Mouse (Mus musculus) right cerebral cortex, postnatal 25 days (tissue): ENCODE measurements at regions not wholly inside any gene's neighbourhood (a gene's known extent, or its start where the extent isn't known, plus 50 kb on each side); places are given as distances from the start of the nearest gene placed in this dataset.

ENCODE experiments used
- DNase-seq: peaks from one replicate; pipeline ENCODE4 v3.0.0; 2022

DNA sequence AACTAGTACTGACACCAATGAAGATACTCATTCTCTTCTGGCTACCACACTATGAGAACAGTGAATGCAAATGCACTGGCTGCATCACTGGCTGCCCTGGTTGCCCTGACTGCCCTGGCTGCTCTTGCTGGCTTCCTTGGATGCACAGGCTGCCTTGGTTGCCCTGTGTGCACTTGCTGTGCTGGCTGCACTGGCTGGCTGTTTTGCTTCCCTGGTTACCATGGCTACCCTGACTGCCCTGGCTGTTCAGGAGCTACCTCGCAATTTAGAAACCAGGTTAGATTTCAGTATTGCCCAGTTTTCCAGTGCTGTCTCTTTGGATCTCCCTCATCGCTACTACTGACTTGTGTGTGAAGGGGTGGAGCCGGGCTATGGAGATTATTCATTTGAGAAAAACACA lies 175.7 kb downstream of the Fat4 start:
- no peak for DNase-seq

DNA sequence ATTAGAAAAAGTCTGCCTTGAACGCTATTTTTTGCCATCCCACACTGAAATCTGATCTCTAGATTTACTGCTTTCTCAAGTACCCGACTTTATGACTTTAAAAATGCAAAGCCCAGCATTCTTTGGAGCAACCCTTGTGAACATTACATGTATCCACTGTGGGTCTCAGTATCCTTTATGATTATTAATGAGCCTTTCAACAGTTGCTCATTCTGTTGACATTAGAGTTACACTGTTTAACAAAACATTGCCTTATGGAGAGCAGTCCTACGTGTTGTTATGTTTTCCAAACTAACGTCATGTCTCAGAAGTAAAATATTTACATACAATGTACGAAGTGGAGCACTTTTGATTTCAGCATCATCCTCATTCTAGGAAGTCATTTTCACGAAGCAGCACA lies 178.7 kb downstream of the Fat4 start:
- DNase-seq = no peak

DNA sequence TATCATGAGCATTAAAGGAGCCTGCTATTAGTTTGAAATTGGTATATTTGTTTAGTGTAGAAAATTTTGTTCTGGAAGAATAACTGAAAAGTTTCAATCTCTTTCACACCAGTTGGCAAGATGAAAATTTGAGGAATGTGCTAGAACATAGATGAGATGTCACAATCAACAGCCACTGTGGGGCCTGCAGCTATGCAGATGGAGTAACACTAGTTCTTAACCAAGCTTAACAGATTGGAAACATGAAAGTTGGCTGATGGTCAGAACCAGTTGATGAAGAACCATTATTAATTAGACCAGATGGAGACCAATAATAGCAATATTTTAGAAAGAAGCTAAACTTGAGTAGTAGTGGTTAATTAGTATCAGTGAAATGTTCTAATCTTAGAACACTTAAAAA lies 182.3 kb downstream of the Fat4 start:
- no peak for DNase-seq

DNA sequence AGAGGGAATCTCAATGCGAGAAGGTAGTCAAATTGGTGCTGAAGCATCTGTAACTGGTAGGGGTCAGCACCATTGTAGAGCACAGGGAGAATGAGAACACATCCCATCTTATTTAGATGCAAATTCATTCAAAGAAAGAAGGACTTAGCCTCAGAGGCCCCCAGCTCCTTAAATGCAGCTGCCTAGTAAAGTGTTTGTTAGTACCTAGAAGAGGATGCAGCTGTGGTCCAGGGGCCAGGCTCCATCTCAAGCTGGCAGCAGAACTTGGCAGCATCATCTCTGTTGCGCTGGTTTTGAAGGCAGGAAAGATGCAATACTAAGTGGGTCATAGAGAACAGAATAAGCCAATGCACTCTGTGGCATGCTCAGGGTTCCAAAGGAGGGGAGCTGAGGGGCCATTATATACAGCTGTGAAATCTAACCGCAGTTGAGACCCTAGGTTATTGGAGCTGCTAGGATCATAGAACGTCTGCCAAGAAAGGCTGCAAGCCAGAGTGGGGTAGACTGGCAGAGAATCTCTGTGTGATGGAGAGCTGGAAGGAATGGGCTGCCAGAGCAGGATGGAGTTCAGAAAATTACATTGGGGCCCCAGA lies 196.0 kb downstream of the Fat4 start:
- no peak for DNase-seq

DNA sequence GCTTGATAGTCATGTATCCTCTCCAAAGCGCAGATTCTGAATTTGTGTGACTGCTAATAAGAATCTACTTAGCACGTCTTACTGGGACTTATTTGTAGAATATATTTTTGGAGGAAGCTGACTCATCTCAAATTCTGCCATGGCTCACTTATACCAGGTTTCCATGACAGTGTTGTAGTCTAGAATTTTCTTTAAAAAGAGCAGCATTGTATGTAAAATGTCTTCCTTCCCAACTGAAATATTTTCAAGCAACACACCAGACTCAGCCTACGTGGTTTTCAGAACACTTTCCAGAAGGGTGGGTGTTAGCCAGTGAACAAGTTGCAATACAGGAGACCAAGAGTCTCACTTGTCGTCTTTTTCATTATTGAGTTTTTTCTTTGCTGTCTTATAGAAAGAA lies 202.2 kb downstream of the Fat4 start:
- no peak for DNase-seq

DNA sequence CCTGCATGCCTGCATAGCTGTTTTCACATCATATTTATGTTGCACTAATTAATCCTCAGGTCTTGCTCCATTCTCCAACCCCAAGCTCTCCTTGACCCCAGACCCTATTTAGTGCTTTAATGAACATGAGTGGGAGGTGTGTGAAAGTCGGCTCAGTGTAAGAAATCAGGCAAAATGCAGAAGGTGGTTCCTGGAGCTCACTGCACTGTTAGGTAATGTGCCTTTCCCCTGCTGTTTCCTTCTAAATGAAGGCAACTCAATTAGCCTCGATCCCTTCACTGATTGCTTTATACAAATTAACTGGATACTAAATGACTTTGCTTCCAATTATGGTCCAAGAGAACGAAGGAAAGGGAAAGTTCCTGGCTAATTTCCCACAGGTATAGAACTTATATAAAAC lies 215.6 kb downstream of the Fat4 start:
- no peak for DNase-seq

DNA sequence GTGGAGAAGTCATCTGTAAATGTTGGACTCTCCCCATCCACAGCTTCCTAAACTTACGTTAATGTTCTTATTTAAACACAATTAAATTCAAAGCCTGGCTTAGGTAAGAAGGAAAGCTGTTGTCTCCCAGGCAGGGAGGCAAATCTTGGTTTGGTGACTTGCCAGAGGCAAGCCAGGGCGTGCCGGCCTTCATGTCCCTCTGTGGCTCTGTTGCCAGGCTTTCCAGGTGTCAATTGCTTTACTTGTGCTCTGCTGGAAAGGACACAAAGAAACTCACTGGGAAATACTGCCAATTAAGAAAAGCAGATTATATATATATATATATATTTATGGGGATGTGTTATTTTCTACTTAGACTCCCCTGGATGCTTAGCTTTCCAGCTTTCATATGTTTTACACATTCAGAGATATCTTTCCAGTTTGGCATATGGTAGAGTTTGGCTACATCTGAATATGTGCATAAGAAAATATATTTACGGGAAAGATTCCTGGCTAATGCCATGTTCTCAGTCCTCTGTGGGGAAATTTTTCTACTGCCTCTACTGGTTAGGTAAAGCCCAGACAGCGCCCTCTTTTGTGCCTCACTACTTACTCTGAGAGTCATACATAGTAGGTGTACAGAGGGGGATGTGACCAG lies 223.1 kb downstream of the Fat4 start:
- DNase-seq = peak; percentile 11

DNA sequence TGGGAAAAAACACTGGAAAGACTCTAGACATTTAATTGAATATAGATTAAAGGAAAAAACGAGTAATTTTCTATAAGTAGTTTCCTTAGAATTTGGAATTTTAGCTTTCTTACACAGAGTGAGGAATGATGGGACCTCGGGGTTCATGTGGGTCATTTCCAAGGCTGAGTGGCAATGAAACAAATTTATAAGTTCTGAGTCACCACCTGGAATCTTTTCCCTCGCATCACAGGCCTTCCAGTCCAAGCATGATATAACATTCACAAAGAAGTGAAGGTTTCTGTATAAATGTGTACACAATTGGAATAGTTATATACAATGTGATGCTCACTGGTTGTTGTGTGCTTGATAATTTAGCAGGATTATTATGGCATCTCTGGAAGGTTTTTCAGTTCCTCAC lies 227.3 kb downstream of the Fat4 start:
- no peak for DNase-seq

DNA sequence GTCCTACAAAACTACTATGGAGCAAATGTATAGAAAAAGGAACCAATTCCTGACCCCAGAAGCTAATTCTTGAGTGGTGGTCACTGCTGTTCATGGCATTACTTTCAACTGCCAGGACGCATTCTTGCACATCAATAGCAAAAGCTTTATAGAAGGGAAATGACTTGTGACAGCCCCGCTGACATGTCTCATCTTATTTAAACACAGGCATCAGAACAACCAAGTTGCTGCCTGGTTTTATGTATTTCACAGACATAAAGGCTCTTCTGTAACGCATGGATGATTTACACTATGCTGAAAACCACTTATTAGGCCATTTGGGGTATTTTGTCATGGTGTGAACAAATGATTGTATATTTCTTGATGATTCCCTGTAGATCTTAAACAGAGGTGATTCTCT lies 228.1 kb downstream of the Fat4 start:
- no peak for DNase-seq

DNA sequence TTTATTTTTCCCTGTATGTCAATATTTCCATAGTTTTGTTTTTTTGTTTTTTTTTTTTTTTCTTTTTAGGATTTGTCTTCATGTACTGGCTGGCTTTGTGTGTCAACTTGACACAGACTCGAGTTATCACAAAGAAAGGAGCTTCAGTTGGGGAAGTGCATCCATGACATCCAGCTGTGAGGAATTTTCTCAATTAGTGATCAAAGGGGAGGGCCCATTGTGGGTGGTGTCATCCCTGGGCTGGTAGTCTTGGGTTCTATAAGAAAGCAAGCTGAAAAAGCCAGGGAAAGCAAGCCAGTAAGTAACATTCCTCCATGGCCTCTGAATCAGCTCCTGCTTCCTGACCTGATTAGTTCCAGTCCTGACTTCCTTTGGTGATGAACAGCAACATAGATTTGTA lies 228.7 kb downstream of the Fat4 start:
- no peak for DNase-seq

DNA sequence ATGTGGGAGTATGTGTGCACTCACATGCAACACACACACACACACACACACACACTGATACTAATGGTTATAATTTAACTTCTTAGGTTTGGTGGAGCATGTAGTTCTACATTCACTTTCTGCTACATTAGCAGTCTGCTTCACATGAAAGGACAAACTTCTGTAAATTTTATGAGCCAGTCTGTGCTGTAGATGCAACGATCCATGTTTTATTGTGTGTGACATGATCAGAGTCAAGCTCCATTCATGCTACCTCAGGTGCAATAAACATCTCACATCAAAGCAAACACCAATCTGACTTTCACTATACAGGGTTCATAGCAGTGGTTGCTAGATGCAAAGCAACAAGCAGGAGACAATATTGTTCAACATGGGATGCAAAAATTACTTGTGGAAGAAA lies 235.5 kb downstream of the Fat4 start:
- DNase-seq = no peak

DNA sequence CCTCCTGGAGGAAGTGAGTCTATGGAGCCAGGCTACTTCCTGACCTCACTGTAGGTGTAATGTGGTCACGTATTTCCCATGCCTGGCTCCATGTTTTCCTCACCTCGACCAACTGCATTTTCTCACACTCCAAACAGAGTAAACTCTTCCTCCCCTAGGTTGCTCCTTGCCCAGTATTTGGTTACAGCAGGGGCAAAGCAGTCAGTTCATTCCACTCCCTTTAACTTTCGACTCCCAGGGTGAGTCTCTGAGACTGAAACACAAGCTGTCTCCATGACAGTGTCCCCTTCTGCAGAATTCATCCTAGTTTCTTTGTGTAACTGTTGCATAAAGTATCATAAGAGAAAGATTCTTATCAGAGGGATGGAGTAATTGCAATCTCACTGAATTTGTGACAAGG lies 243.8 kb downstream of the Fat4 start:
- DNase-seq = no peak

DNA sequence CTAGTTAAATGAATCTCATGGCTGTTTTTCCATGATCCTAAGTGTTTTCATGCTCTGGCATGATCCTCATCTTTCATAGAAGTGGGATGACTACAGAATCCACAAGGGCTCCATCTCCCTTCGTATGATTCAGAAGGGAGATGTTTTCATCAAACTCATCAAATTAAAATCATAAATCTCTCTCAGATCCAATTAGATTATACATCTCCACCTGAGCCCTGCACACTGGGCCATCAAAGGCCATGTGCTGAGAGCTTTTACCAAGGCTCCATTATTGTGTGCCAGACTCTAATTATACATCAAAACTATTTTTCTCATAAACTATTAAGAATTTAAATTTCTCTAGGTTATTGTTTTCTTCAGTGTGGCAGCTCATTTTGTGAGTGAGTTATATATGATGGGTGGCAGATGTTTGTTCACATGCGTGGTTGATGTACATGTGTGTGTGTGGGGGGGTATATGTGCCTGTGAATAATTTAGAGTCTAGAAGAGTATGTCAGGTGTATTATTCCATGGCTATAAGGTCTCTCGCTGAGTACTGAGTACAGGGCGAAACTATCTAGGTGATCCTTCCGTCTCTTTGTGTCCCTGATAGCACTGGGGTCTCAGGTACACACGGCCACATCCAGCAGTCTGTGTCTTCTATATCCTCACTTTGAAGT lies 278.4 kb downstream of the Fat4 start:
- no peak for DNase-seq

DNA sequence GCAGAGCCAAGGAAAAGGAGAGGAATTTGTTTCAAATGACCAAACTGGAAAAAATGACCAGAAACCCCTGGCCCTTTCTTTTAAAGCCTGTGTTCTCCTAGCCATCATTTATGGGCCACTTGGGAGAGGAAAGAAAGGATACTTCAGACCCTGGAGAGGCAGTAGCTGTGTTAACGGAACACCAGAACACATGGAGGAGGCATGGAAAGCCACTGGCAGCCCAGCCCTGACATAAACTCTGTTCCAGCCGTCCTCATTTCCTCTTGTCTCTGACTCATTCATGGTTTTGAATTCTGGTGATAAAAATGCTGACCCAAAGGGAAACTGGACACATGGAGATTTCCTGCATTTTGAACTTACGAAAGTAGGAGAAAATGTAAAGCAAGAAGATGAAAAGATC lies 295.9 kb downstream of the Fat4 start:
- DNase-seq = no peak

DNA sequence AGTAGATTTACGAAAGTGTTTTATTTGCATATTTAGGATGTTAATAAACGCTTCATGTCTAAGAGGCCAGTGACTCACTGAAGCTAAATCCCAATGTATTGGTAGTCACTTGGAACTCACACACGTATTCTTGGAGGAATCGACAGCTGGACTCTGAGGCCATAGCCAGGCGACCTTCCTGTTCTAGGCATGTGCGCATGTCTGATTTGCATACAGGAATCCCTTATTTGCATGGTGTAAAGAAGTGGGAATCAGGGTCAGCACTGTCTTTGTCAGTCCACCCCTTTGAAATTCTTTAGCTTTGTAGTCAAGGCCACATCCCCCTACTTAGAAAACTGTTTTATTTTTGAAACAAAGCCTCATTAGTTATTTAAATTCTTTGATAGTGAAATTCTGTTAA lies 308.4 kb downstream of the Fat4 start:
- no peak for DNase-seq

DNA sequence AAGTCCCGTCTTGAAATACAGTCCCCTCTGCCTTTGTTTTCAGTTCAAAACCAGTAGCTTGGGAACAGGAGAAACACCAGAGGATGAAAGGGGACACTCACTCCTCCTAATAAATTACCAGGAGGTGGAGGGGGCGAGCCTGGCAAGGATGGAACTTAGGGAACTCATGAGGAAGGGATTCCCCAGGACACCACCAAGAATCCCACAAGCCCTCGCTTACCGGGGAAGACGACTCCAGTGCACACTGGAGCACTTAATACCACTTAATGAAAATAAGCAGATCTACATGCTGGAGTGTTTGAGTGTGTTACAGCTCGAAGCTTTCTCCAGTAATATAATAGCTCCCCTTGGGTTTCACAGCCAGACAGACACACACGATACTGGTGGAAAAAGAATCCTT lies 315.9 kb downstream of the Fat4 start:
- no peak for DNase-seq

DNA sequence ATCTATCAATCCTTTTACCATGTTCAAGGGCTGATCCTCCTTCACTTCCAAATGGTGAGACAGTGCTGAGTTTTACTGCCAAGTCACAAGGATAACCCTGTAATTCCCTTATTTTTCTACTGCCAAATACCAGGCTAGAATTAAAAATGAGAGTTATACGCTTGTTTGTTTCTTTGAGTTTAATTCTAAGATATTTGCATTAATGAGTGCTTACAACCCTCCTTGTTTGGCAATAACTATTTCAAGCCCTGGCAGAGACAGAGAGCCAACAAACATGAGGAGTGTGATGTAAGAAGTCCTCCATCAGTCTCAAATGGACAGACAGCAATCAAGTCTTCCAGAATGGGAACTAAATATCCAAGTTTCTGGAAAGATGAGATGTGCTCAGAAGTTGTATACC lies 321.9 kb downstream of the Fat4 start:
- DNase-seq = no peak

DNA sequence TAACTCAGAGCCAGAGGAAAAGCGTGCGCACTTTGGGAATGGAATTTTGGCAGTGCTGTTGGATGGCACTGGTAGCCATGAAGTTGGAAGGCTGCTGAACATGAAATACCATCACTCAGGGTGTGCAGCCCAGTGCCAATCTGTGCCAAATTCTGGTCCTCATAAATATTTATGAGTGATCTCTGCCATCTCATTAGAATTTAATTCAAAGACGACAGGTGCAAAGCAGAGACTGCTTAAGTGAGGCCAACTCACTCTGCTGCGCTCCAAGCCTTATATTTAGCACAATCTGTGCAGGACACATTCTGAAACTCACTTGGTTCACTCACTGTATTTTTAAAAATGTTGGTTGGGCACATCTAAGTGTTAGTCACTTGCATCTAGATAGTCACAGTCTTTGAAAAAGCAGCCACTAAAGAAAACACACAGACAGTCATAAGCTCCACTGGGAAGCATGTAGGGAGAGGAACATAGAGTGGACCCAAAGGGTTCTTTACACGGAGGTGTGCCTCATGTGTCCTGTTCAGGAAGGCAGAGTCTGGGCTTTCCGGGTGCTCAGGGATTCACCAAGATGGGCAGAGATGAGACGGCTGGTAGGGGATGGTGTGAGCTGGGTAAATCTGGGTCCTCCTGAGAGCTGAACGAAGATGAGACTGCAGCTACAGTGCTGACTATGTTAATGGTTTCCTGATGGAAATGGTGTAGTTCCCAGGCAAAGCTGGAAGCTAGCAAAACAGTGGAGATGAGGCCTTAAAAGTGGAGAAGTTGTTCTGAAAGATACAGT lies 322.8 kb downstream of the Fat4 start:
- peak; percentile 21 for DNase-seq

DNA sequence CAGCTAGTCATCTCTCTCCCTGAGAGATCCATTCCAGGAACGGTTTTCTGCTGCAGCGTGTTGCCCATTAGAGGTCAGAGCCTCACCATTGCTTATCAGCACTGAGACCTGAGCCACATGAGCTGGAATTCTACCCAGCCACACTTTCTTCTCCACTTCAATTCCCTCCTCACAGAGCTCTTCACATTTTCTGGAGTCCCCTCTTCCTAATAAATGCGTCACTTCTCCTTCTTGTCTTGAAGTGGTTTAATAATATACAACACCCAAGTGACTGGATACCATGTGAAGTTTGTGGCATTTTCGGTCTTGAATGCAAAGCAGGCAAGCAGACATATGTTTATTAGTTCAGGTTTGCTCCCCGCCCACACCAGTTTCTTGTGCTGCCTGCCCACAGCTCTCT lies 324.9 kb downstream of the Fat4 start:
- DNase-seq = no peak

DNA sequence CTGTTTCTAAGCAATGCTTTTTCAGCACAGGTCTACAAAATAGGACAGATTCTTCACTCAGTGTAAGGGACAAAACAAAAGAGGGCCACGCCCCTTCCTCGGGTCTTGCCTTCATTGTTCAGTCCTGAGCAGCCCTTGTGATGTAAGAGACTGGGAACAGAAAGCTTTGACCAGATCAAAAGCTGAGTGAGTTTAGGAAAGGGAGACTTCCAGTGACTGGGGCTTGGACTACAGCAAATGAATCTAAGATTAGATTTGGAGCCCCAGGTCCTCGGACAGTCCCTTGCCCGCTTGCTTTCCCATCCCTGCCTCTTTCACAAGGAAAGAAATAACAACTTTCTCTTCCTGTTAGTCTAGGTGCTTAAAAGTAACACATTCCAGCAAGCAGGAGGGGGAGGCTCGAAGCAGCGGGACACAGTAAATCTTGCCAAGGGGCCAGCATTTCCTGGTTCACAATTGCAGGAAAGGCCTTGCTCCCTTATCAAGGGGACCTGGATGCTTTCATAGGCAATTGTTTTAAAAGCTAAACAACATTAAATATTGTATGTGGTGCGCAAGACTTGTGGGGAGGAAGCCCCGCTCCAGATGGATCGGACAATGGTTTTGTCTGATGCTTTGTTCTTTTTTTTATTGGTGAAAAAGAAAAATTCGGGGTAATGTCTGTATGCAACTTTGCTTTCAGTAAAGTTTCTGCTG lies 333.4 kb downstream of the Fat4 start:
- DNase-seq = no peak

DNA sequence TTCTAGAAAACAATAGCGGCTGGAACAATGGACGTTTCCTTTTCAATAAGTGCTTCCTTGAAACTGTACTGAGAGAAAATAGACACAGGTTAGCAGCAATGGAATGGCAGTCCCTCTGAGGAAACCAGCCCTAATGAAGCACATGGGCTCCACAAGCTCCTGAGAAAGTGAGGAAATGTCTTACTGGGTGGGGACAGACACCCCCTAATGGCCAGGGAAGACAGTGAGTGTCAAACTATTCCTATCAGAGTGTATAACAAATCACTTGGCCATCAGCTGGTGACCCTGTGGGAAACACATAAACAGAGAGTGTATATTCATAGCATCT lies 333.9 kb downstream of the Fat4 start:
- no peak for DNase-seq

DNA sequence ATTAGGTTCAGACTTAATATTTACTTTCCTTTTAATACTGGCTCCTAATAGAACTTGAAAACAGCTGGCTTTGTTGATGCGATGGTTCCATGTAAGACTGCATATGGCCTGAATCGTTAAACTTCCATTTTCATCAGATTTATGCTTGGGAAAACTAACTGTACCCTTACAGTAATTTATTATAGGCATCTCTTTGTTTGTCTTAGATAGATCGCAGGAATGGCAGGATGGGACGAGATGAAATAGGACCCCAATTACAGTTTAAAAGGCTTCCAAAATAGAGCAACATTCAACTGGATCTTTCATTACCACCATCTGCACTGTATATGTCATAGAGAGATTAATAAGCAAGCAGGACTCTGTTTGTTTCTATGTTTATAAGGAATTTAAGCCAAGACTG lies 335.3 kb downstream of the Fat4 start:
- no peak for DNase-seq

DNA sequence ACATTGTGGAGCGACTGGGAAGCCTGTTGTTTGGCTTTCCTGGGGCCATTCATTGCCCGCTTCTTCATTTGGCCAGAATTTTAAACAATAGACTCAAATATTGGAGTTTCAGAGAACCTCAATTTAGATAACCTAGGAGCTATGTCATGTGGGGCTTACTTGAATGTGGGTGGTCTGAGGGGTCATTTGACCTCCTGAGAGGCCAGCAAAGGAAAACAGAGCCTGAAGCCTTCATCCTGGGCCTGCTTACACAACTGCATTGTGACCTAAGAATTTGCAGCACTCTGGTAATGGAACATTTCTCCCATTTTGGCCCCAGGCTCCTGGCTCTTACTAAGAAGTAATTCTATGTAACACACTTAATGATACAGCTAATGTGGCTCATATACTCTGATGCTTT lies 348.2 kb downstream of the Fat4 start:
- no peak for DNase-seq

DNA sequence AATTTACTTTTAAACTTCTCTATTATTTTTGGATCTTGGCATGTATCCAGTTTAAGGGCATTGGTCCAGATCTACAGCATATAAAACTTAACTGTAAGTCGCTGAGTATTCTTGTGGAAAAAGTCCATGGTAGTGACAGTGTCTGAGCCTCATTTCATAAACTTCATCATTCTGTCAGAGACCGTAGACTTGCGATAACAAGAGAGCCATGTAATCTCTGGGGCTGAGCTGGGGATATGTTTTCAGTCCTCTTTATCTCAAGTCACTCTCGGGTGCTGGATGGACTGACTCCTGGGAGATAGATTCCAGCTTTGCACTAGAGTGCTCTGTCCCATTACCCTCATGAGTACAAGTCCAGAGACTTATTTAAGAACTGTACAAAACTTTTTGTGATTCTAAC lies 362.0 kb downstream of the Fat4 start:
- DNase-seq = no peak
